Mouse (Mus musculus): ENCODE measurements at regions not wholly inside any gene's neighbourhood (a gene's known extent, or its start where the extent isn't known, plus 50 kb on each side); places are given as distances from the start of the nearest gene placed in this dataset.

DNA sequence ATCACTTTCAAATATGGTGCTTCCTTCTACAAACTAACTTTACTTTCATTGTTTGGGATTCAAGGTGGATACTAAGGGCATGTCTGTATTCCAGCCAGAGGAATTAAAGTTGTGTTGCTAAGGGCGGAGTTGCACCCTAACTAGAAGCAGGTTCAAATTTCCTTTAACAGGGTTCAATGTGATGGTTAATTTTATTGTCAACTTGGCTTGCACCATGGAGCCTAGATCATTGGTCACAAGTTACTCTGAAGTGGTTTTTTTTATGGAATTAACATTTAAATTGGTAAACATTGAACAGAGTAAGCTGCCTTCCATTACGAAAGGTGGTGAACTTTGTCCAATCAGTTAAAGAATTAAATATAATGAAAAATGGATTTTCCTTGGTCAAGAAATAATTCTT is 86.7 kb upstream of the Plxnc1 start:
- DNase-seq: no peak

DNA sequence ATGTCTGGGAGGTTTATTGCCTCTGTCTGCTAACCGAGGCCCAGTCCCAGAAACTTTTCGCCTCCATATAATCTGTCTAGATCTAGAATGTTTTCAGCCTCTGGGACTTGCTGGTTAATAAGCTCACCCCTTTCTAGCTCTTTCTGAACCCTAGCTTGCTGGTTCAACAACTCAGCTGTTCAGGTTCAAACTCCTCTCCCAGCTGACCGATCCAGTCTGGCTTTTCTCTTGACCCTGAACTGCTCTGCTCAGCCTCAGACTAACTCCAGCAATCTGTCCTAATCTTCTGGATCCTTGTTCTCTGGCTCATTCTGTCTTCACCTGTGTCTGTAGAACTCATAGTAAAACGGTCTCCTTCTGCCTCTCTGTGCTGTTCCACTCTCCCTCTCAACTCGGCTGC is 86.2 kb upstream of the Plxnc1 start:
- no peak for DNase-seq

DNA sequence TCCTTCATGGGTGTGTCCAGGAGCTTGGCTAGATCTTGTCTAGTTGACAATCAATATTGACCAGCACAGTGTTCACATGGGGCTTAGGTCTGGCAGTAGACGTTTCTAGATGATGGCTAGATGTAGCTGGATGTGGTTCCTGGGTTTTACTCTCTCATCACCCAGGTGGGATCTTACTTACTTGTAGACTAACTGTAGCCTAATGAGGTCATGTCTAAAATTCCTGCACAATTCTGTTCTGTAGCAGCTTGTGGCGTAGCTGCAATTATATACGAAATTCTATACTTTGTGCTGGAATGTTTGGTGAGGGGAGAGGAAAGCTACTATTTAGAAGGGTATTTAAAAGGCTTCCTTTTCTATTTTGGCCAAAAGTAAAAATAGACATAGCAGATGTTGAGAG is 84.9 kb upstream of the Plxnc1 start:
- no peak for DNase-seq

DNA sequence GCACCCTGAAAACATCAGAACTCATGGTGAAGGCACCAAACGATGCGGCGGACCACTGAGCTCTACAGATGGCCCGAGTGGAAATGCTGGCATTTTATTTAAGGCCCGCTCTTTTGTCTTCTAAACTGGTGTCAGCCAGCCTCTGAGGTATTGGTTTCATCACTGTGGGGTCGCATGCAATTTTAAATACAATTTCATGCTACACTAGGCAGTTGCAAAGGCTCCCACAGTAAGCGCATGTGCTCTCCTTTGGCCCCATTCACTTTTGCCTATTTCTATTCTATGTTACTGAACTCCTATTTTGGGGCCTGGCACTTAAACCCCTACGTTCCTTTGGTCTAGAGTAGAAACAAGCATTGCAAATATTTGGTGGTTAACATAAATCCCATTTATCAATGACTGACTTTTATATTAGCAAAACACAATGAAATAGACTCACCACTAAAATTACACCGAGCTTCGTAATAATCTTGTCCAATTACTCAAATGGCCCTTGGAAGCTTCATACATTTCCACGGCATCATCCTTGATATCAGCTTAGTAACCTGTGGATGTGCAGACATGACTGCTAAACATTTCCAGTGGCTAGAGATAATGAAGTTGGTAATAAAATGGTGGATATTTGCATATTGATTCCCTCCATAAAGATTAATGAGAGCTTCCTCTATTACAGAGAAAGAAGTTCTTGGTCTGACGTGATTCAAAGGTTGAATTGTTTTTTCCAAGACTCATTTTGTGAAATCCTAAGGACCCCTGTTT is 81.1 kb upstream of the Plxnc1 start:
- no peak for DNase-seq

DNA sequence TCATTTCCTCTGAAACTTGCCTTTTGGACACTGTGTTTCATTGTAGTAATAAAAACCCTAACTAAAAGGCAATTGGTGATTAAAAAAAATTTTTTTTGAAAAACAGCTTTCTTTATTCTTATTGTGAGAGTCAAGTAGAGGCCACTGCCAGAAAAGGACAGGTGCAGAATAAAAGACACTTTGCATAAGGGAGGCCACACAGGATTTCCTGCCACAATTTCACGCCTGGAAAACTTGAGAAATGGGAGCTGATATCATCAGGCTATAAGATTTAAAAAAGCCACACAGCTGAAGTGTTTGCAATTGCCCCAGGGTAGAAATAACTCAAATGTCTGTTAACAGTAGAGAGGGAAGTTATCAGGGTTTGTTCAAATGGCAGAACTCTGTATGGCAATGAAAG is 76.6 kb upstream of the Plxnc1 start:
- no peak for DNase-seq

DNA sequence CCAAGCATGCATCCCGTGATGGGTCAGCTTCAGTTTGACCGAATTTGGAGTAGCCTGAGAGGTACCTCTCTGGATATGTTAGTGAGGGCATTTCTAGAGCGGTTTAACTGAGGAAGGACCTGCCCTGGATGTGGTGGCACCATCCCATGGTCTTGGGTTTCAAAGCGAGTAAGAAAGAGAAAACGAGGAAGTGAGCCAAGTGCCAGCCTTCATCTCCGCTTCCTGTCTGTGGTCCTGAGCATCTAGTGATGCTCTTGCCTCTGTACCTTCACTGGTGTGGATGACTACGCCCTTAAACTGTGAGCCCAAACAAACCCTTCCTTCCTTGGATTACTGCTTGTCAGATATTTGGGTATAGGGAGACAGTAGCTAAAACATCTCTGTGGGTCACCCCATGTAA is 72.3 kb upstream of the Plxnc1 start:
- no peak for DNase-seq

DNA sequence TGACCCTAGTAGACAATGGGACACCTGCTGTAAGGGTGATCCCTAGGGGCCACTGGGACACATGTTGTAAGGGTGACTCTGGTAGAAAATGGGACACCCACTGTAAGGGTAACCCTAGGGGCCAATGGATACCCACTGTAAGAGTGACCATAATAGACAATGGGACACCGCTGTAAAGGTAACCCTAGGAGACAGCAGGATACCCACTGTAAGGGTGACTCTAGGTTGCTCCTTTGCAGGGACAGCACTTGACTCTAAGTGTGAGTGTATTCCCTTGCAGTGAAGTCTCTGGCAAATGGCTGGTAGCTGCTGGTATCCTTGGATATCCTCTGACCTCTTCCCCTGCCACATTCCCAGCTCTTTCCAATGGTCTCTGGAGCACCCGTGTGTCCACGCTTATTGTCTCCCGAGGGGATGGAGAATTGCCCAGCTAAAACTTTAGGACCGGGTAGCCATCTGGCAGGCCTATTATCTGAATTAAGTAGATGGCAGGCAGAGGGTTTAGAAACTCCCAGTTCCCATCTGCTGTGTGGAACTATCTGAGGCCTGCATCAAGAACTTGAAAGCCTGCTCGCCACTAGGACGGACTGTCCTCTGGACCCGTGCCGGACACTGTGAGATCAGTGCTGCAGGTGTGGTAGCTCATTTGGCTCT is 70.8 kb upstream of the Plxnc1 start:
- DNase-seq: no peak

DNA sequence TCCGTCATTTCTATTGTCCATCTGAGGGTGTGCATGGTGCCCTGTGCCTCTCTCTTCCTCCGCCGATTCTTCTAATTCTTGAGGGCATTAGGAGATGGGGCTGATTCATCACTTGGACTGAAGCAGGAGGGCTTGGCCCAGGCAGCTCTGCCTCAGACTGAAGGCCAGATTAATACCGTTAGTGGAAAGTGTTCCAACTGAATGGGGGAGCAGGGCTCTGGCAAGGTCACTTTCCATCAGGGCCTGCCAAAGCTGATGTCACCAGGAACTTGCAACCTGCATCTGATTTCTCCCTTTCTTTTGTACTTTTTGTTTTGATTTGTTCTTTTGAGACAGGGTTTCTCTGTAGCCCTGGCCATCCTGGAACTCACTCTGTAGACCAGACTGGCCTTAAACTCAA is 69.3 kb upstream of the Plxnc1 start:
- DNase-seq: no peak

DNA sequence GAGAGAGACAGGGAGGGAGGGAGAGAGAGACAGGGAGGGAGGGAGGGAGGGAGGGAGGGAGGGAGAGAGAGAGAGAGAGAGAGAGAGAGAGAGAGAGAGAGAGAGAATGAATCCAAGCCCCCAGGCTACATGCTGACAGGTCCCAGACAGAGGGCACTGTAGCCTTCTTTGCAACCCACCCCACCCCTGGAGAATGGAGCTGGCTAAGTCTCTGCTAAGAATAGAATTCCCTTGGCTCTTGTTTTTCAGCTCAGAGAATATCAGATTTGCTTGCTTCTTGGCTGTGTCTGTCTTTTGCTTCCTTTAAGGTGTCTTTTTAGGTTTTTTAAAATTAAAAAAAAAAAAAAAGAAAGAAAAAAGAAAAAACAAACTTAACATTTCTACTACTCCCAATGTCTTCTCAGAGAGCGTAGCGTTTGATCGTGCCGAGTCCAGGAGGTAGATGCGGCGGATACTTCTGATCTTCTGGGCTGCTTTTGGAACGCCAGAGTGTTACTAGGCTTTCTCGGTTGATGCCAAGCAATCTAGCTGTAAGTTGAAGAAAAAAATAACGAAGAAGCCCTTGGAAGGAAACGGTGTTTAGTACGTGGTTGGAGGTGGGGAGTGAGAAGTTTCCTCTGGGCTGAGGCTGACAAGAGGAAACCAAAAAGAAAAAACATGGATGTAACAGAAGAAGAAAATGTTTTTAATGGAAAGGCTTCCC is 68.7 kb upstream of the Plxnc1 start:
- DNase-seq: no peak

DNA sequence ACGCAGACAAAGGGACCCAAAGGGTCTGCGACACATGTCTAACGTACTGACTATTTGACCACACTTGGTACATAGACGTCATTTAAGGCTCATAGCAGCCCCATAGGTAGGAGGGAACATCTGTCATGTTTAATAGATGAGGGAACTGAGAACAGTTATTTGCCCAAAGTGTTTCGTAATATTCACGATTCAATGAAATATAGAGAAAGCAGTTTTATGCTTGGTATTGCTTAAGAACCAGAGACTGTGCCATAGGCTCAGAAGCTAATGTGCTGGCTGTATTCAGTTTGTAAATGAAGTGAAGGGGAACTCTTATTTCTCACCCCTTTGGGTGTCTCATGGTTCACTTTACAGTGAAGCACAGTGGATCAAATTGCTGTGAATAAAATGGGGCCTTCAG is 65.7 kb upstream of the Plxnc1 start:
- DNase-seq: no peak

DNA sequence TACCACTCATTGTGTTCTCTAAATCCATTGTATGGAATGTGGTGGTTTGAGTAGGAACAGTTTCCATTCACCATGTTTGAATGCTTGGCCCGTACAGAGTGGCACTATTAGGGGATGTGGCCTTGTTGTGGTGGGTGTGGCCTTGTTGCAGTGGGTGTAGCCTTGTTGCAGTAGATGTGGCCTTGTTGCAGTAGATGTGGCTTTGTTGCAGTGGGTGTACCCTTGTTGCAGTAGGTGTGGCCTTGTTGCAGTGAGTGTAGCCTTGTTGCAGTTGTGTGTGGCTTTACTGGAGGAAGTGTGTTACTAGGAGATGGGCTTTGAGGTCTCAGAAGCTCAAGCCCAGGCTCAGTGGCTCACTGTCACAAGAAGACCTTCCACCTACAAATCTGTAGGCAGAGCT is 64.4 kb upstream of the Plxnc1 start:
- DNase-seq: no peak

DNA sequence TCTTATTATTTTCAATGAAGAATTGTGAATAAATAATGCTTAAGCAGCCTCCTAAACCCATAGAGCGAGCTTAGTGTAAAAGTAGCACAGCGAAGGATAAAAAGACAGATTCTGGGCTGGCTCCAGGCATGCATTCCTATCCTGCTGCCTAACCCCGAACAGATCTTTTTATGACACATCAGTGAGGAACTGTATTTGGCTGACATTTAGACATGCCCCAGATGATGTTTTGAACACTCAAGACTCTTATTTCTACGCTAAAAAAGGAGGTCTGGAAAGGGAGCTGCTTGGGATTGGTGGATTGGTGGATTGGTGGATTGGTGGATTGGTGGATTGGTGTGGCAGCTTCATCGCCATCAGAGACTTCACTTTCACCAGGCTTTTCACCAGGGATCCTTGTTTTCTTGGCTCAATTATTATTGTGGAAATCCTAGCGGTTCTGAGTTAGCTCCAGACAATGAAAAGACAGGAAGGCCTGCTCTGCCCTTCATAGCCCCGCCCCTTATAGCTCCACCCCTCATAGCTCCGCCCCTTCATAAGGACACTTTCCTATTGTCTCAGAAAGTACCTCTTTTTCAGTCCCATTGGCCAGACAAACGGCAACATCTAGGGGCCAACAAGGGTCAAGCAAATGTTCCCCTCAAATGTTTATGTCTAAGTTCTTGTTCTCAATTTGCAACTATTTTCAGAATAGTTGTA is 59.6 kb upstream of the Plxnc1 start:
- no peak for DNase-seq

DNA sequence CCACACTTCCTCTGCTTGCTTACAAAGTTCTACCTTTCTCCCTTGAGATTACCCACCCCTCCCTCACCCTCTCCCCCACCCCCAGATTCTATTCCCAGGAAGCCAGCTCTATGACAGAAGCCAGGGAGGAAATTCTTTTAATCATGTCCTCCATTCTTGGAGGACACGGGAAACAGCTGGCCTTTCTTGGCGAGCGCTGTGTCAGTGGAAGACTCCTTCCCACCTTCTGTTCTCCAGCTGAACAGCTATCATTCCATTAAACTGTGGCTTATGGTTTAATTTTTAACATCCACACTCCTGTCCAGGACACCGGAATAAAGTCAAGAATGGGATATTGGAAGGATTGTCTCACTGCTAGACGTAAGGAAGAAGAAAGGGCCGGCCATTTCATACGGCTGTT is 59.0 kb upstream of the Plxnc1 start:
- no peak for DNase-seq

DNA sequence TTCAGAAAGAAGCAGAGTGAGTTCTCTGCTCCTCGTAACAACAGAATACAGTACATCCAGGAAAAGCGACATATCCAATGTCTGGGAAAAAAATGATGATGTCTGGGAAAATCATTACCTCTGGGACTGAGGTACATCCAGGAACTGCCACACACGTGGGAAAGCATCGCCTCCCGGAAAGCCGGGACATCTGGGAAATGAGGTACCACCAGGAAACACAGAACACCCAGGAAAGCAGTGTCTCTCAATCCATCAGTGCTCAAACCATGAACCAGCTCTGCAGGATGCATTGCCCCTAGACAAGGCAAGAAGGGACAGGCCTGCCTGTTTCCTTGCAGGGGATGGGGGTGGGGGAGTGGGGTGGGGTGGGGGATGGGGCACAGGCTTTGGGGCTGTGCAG is 57.0 kb upstream of the Plxnc1 start:
- DNase-seq: no peak

DNA sequence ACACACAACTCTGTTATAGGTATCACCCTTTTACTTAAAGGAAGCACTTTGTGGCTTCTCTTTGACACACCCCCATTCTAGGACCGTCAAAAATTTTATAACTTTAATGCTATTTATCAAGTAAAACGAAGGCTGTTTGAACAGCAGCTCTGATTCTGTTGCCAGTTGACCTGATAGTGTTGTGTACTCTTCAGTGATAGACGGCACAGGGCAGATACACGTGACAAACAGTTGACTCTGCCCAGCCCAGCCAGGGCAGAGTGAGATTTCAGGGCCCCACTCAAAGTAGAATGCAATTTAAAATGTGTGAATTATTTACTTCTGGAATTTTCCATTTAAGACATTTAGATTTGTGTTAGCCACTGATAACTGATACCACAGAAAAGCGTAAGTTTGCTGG is 55.1 kb upstream of the Plxnc1 start:
- DNase-seq: no peak

All from layer of hippocampus, adult 9-11 months (tissue).